Mouse (Mus musculus) gastrocnemius, postnatal 10 days (tissue): Measurements from ENCODE around the gene Zfp729a. TPM values are rescaled to one million over a fixed set of nuclear protein-coding genes. Genes with fewer than 3 reads are reported as not detected.
"Not testable (repeated sequence)": the region's sequence is repeated elsewhere in the genome, so short reads cannot be mapped to it uniquely, and the experiment has no call there.

Experiments used
- DNase-seq: peaks from one replicate; pipeline ENCODE4 v3.0.0; 2021; ENCODE audit warnings: mixed read lengths
- long read RNA-seq, 2 experiments: library from polyadenylated mRNA; stranded (forward); transcript quantifications; one replicate each; pipeline ENCODE4 v2.0.0; 2021
- total RNA-seq, 2 experiments: library from RNA; stranded (reverse); gene quantifications; 2 replicates each; pipeline ENCODE4 v1.2.3; 2021

Zfp729a gene
- total RNA-seq: 1 to 10 TPM; 3.9 to 5.2 TPM
- long read RNA-seq, experiment 1, partial matches to known transcripts: 0 of 1 reads
- long read RNA-seq, experiment 1, other reads (novel, unspliced or antisense): 1 of 1 reads
- long read RNA-seq, experiment 2, partial matches to known transcripts: 1 of 1 reads
- long read RNA-seq, experiment 2, other reads (novel, unspliced or antisense): 0 of 1 reads

DNA sequence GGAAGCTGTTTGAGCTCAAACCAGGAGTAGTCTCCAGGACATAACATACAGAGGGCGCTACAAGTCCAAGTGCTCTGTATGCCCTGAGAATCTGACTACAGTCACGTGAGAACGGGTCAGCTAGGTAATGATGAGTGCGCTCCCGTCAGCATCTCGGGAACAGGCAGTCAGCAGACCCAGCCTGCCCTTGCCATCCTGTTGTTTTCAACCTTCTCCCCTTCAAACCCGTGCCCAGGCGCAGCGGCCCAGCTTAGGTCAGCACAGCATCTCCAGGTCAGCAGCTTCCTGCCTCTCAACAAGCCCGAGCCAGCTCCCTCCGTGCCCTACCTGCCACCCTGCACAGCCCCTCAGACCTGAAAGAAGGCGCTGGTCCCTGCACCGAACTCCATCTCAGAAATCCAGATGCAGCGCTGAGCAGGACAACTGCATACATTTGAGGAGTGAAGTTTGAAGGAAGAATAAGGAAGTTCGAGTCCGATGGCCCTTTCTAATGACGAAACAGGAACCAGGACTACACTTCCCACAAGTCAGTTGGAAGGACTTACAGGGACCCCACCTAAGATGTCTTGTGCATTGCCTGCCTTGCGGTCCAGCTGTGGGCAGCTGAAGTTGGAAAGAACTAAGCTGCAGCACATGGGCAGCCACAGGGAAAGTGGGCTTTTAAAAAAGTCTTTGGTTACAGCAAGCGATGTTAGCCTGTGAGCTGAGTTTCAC, at the start of gene Zfp729a, which contains the start of gene Gm49345:
Gene Zfp729a, minus strand, starts transcription at position 498 of the 714 bp plus-strand sequence.
Gene Gm49345, minus strand, starts transcription at position 476 of the 714 bp plus-strand sequence.
- peak; percentile 69 for DNase-seq

DNA sequence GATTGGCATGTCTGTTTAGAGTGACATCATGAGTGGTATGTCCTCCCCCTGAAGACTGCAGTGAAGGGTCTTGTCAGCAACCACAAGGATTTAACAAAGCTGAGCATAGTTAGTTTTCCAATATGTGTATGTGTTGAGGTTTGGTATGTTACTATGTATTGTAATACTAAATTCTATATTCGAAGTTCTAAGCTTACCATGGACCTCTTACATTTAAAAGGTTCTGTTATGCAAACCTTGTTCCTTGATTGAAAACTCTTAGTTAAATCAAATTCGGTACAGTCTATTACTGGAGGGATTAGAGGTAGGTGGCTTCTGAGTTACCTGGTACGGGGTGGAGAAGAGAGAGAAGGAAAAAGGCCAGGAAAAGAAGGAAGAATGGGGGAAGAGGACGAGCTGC, 49.4 kb upstream of the Zfp729a start, which contains the start of gene Zfp738:
Gene Zfp738, minus strand, starts transcription at position 101 of the 400 bp plus-strand sequence.
- DNase-seq: no peak

DNA sequence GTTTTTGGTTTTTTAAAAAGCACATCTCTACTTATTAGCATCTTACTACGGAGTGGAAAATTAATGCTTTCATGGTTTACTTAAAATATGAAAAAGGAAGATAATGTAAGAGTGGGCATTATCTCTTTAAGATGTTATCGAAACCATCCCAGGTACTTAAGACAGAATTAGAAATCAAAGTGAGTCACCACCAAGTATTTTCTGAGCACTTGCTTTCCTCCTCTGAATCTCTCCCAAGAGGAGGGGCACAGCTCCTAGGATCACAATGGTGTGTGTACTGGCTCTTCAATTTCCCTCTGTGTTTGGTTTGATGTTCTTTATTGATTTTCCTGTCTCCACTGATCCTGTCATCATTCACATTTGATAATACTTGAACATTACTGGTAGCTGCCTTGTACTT, 46.2 kb upstream of the Zfp729a start:
- DNase-seq: not testable (repeated sequence)

DNA sequence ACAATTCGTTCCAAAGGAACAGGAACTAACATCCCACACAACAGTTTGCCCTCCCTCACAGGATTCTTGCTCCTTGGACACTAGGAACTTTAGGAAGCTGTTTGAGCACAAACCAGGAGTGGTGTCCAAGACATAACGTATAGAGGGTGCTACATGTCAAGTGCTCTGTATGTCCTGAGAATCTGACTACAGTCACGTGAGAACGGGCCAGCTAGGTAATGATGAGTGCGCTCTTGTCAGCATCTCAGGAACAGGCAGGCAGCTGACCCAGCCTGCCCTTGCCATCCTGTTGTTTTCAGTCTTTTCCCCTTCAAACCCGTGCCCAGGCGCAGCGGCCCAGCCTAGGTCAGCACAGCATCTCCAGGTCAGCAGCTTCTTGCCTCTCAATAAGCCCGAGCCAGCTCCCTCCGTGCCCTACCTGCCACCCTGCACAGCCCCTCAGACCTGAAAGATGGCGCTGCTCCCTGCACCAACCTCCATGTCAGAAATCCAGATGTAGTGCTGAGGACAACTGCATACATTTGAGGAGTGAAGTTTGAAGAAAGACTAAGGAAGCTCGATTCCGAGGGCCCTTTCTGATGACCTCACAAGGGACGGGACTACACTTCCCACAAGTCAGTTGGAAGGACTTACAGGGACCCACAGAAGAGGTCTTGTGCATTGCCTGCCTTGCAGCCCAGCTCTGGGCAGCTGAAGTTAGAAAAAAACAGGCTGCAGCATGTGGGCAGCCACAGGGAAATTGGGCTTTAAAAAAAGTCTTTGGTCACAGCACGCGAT, 45.6 kb upstream of the Zfp729a start:
- peak; percentile 63 for DNase-seq

DNA sequence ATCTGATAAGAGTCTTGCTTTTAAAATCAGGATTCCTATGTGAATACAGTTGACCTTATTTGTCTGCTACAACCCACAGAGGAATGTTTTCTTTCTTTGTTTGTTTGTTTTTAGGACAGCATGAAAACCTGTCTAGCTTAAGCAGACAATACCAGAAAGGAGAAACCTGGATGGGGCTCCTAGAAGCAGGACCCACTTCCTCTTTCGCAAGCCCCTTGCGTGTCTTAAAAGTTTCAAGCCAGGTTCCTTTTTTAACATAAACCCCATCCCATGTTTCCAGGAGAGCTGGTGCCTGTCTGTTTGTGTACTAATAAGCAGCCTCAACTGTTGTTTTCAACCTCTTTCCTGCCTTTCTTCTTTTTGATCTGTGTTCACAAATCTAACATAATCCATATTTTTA, 37.3 kb upstream of the Zfp729a start:
- DNase-seq: no peak

DNA sequence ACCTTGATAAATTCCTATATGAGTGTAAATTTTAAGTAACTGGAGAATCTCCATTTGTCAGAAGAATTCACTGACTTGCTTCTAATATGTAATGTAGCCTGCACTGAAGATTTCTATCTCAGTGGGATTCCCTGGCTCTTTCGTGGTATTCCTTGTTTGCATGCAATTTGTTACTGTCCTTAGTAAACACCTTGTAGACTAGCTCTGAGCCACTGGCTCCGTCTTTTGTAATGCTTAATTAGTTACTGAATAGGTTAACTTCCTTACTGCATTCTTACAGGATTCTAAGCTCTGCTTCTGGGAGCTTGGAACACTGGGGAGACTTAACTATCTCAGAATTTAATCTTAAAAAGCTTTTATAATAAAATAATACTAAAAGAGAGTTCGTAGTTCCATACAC, 14.9 kb upstream of the Zfp729a start:
- no peak for DNase-seq

DNA sequence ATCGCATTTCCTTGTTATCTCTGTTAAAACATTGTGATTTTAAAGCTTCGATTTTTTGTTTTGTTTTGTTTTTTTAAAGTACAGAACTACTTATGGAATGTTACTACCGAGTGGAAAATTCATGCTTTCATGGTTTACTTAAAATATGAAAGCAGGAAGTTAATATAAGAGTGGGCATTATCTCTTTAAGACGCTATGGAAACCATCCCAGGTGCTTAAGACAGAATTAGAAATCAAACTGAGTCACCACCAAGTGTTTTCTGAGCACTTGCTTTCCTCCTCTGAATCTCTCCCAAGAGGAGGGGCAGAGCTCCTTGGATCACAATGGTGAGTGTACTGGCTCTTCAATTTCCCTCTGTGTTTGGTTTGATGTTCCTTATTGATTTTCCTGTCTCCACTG, 27.5 kb downstream of the Zfp729a start:
- DNase-seq: no peak

DNA sequence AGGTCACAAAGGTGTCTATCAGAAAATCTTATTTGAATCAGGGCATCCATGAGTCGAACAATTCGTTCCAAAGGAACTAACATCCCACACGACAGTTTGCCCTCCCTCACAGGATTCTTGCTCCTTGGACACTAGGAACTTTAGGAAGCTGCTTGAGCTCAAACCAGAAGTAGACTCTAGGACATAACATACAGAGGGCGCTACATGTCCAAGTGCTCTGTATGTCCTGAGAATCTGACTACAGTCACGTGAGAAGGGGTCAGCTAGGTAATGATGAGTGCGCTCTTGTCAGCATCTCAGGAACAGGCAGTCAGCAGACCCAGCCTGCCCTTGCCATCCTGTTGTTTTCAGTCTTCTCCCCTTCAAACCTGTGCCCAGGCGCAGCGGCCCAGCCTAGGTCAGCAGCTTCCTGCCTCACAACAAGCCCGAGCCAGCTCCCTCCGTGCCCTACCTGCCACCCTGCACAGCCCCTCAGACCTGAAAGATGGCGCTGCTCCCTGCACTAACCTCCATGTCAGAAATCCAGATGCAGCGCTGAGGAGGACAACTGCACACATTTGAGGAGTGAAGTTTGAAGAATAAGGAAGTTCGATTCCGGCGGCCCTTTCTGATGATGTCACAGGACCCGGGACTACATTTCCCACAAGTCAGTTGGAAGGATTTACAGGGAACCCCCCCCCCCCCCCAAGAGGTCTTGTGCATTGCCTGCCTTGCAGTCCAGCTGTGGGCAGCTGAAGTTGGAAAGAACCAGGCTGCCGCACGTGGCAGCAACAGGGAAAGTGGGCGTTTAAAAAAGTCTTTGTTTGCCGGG, 28.3 kb downstream of the Zfp729a start, which contains the start of gene Zfp729b:
Gene Zfp729b, minus strand, starts transcription at position 642 of the 811 bp plus-strand sequence.
- DNase-seq: peak; percentile 86

DNA sequence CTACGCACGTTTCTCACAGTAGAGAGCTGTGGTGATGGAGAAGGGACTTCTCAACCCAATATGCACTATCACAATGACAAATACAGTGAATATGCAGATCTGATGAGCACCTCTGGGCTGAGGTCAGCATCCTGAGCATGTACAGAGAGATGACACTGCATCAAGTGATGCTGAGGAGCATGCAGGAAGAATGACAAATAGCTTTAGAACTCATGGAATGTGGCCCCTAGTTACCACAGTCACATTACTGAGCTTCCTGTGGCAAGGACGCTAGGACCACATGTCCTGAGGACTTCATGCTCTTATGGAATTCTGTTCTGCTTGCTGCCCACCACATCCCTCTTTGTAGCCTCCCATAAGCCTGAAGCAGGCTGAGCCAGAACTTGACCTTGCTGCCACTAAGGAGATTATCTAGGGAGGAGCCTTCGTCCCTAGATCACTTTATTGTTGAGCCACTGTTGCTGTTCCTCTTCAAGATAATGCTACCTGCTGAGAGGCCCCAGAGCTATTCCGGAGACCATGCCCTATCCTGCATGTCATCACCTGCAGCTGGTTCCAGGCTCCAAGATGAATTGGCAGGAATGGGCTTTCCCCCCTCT, 64.9 kb downstream of the Zfp729a start:
- no peak for DNase-seq

Other genes starting within 250 kb of the Zfp729a start
- 1 to 10 TPM; 1.2 to 1.4 TPM for gene Zfp429, start 238.0 kb downstream of the Zfp729a start, total RNA-seq
- gene Zfp459, start 216.4 kb downstream of the Zfp729a start, total RNA-seq: under 1 TPM; 0.23 to 0.32 TPM
- 1 to 10 TPM; 3.9 to 4.1 TPM for gene Zfp874a, start 186.2 kb downstream of the Zfp729a start, total RNA-seq
- 1 to 10 TPM; 7.2 to 7.7 TPM for gene Zfp874b, start 153.5 kb downstream of the Zfp729a start, total RNA-seq
- gene Zfp58, start 137.2 kb downstream of the Zfp729a start, total RNA-seq: 1 to 10 TPM; 3.6 to 5.0 TPM
- gene Gm26965, start 111.6 kb downstream of the Zfp729a start, total RNA-seq: not detected
- 1 to 10 TPM; 6.3 to 7.0 TPM for gene Zfp87, start 111.6 kb downstream of the Zfp729a start, total RNA-seq
- 1 to 10 TPM; 3.3 to 4.6 TPM for gene Zfp748, start 84.0 kb downstream of the Zfp729a start, total RNA-seq
- gene Zfp729b, start 28.1 kb downstream of the Zfp729a start, total RNA-seq: 1 to 10 TPM; 3.3 to 3.7 TPM
- gene Gm49345, start within 50 bp of the Zfp729a start, total RNA-seq: 1 to 10 TPM in 1 of 2 experiments, under 1 TPM in 1; 0.70 to 1.8 TPM
- gene Zfp738, start 49.3 kb upstream of the Zfp729a start, total RNA-seq: 1 to 10 TPM; 5.1 to 6.1 TPM
- 1 to 10 TPM; 4.6 to 5.9 TPM for gene Zfp65, start 91.4 kb upstream of the Zfp729a start, total RNA-seq
- 1 to 10 TPM; 1.9 to 2.1 TPM for gene Zfp85, start 117.4 kb upstream of the Zfp729a start, total RNA-seq
- 1 to 10 TPM in 1 of 2 experiments, under 1 TPM in 1; 0.89 to 3.5 TPM for gene Zfp493, start 141.9 kb upstream of the Zfp729a start, total RNA-seq
- 1 to 10 TPM; 1.3 to 2.5 TPM for gene Zfp273, start 175.9 kb upstream of the Zfp729a start, total RNA-seq
- not detected for gene Gm10037, start 193.3 kb upstream of the Zfp729a start, total RNA-seq
- not detected for gene BC048507, start 225.5 kb upstream of the Zfp729a start, total RNA-seq